Comparison of ENCODE assay signal across 13 mouse cellular contexts in the genomic region with DNA sequence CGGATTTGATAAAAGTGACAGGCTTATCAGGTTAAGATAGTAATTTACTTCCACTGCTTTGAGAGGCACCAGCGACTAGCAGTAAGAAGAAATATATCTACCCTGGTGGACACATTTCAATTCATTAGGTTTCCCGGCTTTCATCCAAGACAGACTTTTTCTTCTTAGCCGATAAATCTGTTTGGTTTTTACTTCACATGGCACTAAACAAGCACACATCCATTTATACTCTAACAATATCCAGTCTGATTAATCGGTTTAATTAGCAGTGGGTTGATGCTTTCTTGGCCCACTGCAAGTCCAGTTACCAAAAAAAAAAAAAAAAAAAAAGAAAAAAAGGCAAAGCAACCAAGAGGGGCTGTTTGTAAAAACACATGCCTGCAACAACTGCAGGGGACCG.
"Had no signal": no experiment of that assay in that cellular context is flagged by ENCODE, and none has a peak within 500 bp of the region (broad histone marks: within the 10 kb centered on the region; RNA-seq: fewer than 3 reads in every experiment).

No protein-coding gene starts in this region.

- H3K9ac ChIP-seq: limb, embryonic 13.5 days; liver, embryonic 15.5 days; midbrain, embryonic 12.5 days; stomach, embryonic 15.5 days had no signal

- DNase-seq: kidney, postnatal 10 days; kidney, postnatal 4 days; left cerebral cortex, postnatal 4 days; right cerebral cortex, postnatal 14 days; thymus, adult 2 months; thymus, postnatal 25 days had no signal

- H3K36me3 ChIP-seq: limb, embryonic 13.5 days; liver, embryonic 15.5 days; midbrain, embryonic 12.5 days; stomach, embryonic 15.5 days had no signal

- H3K4me1 ChIP-seq: liver, embryonic 15.5 days; stomach, embryonic 15.5 days had no signal

- H3K27me3 ChIP-seq: limb, embryonic 13.5 days; liver, embryonic 15.5 days; stomach, embryonic 15.5 days had no signal

- H3K4me2 ChIP-seq: limb, embryonic 13.5 days; liver, embryonic 11.5 days; liver, embryonic 15.5 days; midbrain, embryonic 12.5 days; stomach, embryonic 15.5 days had no signal

- H3K4me3 ChIP-seq: layer of hippocampus, adult 2 months; limb, embryonic 13.5 days; liver, embryonic 15.5 days; midbrain, embryonic 12.5 days; stomach, embryonic 15.5 days had no signal

- H3K27ac ChIP-seq: layer of hippocampus, adult 2 months; limb, embryonic 13.5 days; liver, embryonic 15.5 days; midbrain, embryonic 12.5 days; stomach, embryonic 15.5 days had no signal

- H3K9me3 ChIP-seq: limb, embryonic 13.5 days; liver, embryonic 15.5 days; midbrain, embryonic 12.5 days; stomach, embryonic 15.5 days had no signal

- ATAC-seq: midbrain, embryonic 16.5 days had no signal
